14 mouse cellular contexts compared by ENCODE assay signal in the genomic region with DNA sequence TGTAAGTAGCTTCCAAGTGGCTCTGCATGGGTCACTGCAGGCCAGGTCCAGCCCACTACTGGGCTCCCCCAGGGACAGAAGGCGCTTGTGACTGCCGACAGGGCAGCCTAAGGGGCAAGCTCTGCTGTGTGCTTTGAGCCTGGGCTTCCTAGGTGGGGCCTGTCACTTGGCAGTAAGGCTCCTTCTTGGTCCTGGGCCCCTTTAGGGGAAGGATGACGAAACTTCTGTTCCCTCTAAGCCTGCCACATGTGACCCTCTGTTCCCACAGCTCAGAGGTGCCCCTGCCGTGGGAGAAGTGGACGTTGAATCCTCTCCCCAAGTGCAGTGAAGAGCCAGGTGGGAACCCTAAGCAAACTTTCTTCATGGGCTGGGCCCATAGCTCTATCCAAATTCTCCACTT.
A peak's percentile ranks its signal among the peaks of the same experiment; 100 is the strongest.
DNase-seq lines count a peak whose midpoint lies in the region; ATAC-seq lines count a peak whose summit lies in the region.
"Had no signal": no experiment of that assay in that cellular context is flagged by ENCODE, and none has a peak within 500 bp of the region (broad histone marks: within the 10 kb centered on the region; RNA-seq: fewer than 3 reads in every experiment).

No protein-coding gene starts in this region.

- H3K4me3 ChIP-seq in liver, embryonic 12.5 days = no peak overlapping the region
- H3K4me3 ChIP-seq in liver, embryonic 11.5 days (ENCODE audit: low read depth, low read length) = no peak overlapping the region
- H3K4me3 ChIP-seq in forebrain, embryonic 14.5 days (ENCODE audit: low read depth, low read length) = no peak overlapping the region
- H3K4me3 ChIP-seq: embryonic facial prominence, embryonic 15.5 days; gastrocnemius, adult 2 months; limb, embryonic 15.5 days had no signal

- H3K27ac ChIP-seq in liver, embryonic 12.5 days = no peak overlapping the region
- no peak overlapping the region for H3K27ac ChIP-seq in liver, embryonic 11.5 days (ENCODE audit: low read depth, low read length)
- H3K27ac ChIP-seq in forebrain, embryonic 14.5 days (ENCODE audit: low read depth, low read length) = no peak overlapping the region
- H3K27ac ChIP-seq: embryonic facial prominence, embryonic 15.5 days; limb, embryonic 15.5 days had no signal

- WGBS in liver, embryonic 12.5 days (ENCODE audit: insufficient replicate concordance) = 65% methylated on average over 5 of the region's 5 CpGs
- WGBS in liver, embryonic 11.5 days = 65% methylated on average over 5 of the region's 5 CpGs
- WGBS in forebrain, embryonic 14.5 days = 68% methylated on average over 5 of the region's 5 CpGs

- DNase-seq in adrenal gland, postnatal 14 days = peak; percentile 40
- DNase-seq in adrenal gland, adult 18-20 months (ENCODE audit: low spot score in 2 of 2) = no peak
- DNase-seq in liver, embryonic 11.5 days (ENCODE audit: low spot score) = no peak
- no peak for DNase-seq in forebrain, embryonic 14.5 days (ENCODE audit: low spot score)
- no peak for DNase-seq in cerebellum, postnatal 4 days (ENCODE audit: low spot score in 2 of 2)
- DNase-seq: kidney, adult 9 months; layer of hippocampus, postnatal 36 days; thymus, postnatal 14 days had no signal

- H3K9me3 ChIP-seq in liver, embryonic 12.5 days (replicated peaks) = no peaks in the 10 kb centered on the region
- H3K9me3 ChIP-seq in liver, embryonic 11.5 days (ENCODE audit: control insufficient read depth, low read length) = no peaks in the 10 kb centered on the region
- no peaks in the 10 kb centered on the region for H3K9me3 ChIP-seq in forebrain, embryonic 14.5 days (replicated peaks; ENCODE audit: control insufficient read depth, low read length)
- H3K9me3 ChIP-seq: embryonic facial prominence, embryonic 15.5 days; limb, embryonic 15.5 days had no signal

- no peak overlapping the region for H3K9ac ChIP-seq in liver, embryonic 12.5 days
- H3K9ac ChIP-seq in liver, embryonic 11.5 days (ENCODE audit: low read depth, low read length) = no peak overlapping the region
- H3K9ac ChIP-seq in forebrain, embryonic 14.5 days (ENCODE audit: low read length) = no peak overlapping the region
- H3K9ac ChIP-seq: embryonic facial prominence, embryonic 15.5 days; limb, embryonic 15.5 days had no signal

- no peaks in the 10 kb centered on the region for H3K36me3 ChIP-seq in liver, embryonic 12.5 days
- H3K36me3 ChIP-seq in liver, embryonic 11.5 days (ENCODE audit: control insufficient read depth, insufficient read depth, low read length) = no peaks in the 10 kb centered on the region
- no peaks in the 10 kb centered on the region for H3K36me3 ChIP-seq in forebrain, embryonic 14.5 days (ENCODE audit: control insufficient read depth, insufficient read depth, low read length)
- H3K36me3 ChIP-seq: embryonic facial prominence, embryonic 15.5 days; limb, embryonic 15.5 days had no signal

- ATAC-seq in liver, embryonic 12.5 days = 0 out of 2 replicates have a peak, but pooled peaks have one; percentile 38
- ATAC-seq in liver, embryonic 11.5 days (replicated peaks; ENCODE audit: low FRiP score) = no peak
- ATAC-seq in forebrain, embryonic 14.5 days = 0 out of 2 replicates have a peak, but pooled peaks have one; percentile 16
- ATAC-seq in megakaryocyte, adult 5-6 weeks (ENCODE audit: poor library complexity, severe bottlenecking) = peak; percentile 63
- ATAC-seq in activated CD4-positive, CD25-positive, alpha-beta regulatory T cell, adult 4 months = no peak

- no peaks in the 10 kb centered on the region for H3K27me3 ChIP-seq in liver, embryonic 12.5 days (replicated peaks)
- H3K27me3 ChIP-seq in liver, embryonic 11.5 days (replicated peaks; ENCODE audit: control insufficient read depth, insufficient read depth, low read length) = no peaks in the 10 kb centered on the region
- H3K27me3 ChIP-seq in forebrain, embryonic 14.5 days (replicated peaks; ENCODE audit: control insufficient read depth, insufficient read depth, low read length) = no peaks in the 10 kb centered on the region
- H3K27me3 ChIP-seq: embryonic facial prominence, embryonic 15.5 days; limb, embryonic 15.5 days had no signal

- H3K4me1 ChIP-seq in liver, embryonic 12.5 days = peaks cover 9% of the 10 kb centered on the region
- H3K4me1 ChIP-seq in liver, embryonic 11.5 days (replicated peaks; ENCODE audit: control insufficient read depth, insufficient read depth, low read length) = peaks cover 3% of the 10 kb centered on the region; the same call in 1 of the 2 replicates
- peaks cover 8% of the 10 kb centered on the region for H3K4me1 ChIP-seq in forebrain, embryonic 14.5 days (ENCODE audit: control insufficient read depth, insufficient read depth, low read length)

- H3K4me2 ChIP-seq in liver, embryonic 12.5 days = no peak overlapping the region
- H3K4me2 ChIP-seq in liver, embryonic 11.5 days = no peak overlapping the region
- no peak overlapping the region for H3K4me2 ChIP-seq in forebrain, embryonic 14.5 days (ENCODE audit: low read length)
- H3K4me2 ChIP-seq: embryonic facial prominence, embryonic 15.5 days; limb, embryonic 15.5 days had no signal

Comparison
In these comparisons a context has a peak if more than half of its experiments do, and no peak if none do; other contexts are left out.
1. ATAC-seq: peak in liver, embryonic 12.5 days (single experiment), forebrain, embryonic 14.5 days (single experiment) and megakaryocyte, adult 5-6 weeks (single experiment); none in liver, embryonic 11.5 days (single experiment) and activated CD4-positive, CD25-positive, alpha-beta regulatory T cell, adult 4 months (single experiment).